Mouse (Mus musculus): ENCODE data around the gene Rps6.

Rps6 gene

DNA sequence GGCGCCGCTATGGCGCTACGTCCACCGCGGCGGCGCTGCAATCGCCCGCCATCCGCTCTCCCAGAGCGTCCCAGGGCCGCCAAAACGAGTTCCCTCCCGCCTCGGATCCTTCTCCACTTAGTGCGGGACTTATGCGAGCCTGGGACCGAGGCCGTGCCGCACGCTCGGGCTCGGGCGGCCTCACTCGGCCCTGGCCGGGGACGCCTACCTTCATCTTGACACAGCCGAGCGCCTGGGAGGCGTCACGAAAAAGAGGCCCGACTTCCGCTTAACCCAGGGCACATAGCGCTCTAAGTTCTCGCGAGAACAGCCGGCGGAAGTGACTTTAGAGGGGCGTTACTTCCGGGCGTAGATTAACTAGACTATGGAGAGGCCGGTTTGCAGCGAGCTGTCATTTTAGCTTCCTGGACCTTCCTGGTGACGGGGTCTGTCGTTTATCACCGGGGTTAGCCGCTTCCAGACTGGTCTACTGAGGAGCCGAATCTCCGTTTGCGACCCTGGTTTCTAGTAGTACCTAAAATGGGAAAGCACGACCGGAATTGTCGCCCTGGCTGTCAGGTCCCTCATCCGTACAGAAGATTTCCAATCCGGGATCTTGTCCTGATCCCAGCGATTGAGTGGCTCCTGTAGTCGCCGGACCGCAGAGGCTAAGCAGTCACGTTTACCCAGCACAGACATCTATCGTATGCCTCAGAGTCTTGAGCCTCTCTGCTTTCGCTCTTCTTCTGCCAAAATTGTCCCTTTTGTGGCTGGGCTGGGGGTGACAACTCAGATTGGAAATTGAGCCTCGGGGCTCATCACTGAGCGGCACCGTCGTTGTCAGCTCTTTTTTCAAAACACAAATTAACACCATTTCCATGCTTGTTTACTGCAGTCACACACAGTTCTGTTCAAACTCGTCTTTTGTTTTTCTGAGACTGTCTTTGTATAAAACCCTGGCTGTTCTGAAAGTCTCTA, at the start of gene Rps6:
Gene Rps6 (minus strand): TSS at position 300 of the 957 bp plus-strand sequence.
- peak; percentile 98 for DNase-seq (ENCODE audit: low read depth, low spot score)

DNA sequence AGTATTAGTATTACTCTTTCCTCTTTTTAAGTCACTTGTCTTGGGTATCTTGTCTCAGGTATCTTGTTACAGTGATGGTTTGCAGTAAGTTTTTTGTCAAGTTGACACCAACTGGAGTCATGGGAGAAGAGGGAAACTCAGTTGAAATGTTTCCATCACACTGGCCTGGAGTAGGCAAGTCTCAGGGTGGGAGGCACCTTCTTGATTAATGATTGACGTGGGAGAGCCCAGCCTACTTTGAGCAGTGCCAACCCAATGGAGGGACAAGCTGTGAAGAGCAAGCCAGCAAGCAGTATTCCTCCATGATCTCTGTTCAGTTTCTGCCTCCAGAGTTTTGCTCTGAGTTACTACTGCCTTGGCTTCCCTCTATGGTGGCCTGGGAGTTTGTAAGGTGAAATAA, 48.7 kb upstream of the Rps6 start:
- DNase-seq (ENCODE audit: low read depth, low spot score), result no peak

DNA sequence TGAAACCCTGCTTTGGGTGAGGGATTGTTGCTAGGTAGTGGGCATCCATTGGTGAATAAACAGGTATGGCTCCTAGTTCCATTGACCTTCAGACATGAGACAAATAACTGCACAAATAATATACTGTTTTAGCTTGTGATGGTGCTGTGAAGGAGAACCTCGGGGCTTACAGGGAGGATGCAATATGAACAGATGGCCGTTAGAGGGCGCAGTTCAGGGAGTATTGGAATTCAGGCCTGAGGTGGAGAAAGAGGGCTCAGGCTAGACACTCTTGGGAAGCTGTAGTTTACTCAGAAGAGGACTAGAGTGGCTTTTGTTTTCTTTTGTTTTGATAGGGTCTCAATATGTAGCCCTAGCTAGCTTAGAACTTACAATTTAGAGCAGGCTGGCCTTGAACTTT, 47.8 kb upstream of the Rps6 start:
- no peak for DNase-seq (ENCODE audit: low read depth, low spot score)

DNA sequence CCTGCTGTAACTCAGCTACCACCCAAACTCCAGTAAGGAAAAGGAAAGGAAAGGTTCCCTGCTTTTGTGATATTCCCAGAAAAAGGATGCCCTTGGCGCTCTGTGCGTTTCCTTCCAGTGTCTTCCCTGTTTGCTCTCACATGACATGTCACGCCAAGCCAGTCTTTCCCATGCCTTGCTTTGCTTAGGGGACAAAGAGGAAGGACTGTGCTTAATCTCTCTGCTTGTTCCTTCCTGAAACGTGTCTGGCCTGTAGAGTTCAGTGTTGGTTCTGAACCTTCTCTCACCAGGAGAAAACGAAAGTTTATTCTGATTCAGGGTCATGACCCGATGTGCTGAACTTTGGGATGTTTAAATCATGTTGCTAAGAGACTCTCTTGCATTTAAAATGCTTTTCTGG, 45.1 kb upstream of the Rps6 start:
- DNase-seq (ENCODE audit: low read depth, low spot score), result no peak

DNA sequence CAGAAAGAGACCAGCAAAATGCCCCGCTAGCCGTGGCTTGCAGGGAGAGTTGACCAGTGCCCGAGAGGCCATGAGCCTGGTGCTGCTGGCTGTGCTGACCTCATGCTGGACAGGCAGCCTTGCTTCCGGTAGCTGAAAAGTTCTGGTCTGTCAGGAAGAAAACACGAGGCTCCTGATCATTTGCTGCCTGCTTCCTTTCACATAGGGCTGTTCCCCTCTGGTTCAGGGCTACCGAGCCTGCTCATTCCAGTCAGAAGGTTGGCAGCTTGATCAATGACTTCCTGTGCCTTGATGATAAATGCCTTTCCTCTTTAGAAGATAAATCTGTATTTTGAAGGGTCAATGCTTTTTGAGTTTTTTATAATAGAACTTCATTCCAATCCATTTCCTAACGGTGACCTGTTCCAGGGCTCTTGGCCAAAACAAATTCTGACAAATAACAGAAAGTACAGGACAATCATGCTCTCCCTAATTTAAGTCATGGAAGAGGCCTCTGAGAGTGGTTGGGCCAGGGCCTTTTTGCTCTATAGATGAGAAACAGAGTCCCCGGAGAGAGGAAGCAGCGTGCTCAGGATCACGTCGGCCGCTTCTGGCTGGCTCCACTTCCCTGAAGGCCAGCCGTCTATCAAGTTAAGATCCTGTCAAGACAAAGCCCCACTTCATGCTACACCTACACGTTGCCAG, 41.7 kb upstream of the Rps6 start:
- DNase-seq (ENCODE audit: low read depth, low spot score), result no peak

DNA sequence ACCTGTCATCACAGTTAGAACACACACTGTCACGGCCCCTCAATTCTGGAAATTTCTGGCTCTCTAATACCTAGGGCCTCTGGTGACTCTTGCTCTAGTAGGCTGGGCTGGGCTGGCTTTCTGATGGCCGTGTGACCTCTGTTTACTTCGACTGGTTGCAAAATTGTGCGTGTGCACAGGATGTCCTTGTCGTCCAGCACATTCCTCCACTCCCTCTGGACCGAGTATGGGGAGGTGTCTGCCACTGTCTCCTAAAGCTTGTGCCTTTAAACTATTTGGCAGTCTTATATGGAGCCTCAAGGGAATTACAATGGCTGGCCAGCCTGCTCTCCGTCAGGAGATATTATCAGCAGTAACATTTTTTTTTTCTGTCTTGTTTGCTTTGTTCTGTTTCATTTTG, 40.2 kb upstream of the Rps6 start:
- no peak for DNase-seq (ENCODE audit: low read depth, low spot score)

DNA sequence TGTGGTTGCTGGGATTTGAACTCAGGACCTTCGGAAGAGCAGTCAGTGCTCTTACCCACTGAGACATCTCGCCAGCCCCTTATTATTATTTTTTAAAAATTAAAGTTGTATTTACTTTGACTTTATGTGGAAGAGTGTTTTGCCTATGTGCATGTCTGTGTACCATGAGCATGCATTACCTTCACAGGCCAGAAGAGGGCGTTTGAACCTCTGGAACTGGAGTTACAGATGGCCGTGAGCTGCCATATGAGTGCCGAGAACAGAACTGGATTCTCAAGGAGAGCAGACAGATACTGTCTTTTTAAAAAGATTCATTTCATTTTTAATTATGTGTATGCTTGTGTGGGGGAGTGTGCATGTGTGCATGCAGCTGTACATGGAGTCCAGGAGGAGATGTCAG, 30.7 kb upstream of the Rps6 start:
- no peak for DNase-seq (ENCODE audit: low read depth, low spot score)

DNA sequence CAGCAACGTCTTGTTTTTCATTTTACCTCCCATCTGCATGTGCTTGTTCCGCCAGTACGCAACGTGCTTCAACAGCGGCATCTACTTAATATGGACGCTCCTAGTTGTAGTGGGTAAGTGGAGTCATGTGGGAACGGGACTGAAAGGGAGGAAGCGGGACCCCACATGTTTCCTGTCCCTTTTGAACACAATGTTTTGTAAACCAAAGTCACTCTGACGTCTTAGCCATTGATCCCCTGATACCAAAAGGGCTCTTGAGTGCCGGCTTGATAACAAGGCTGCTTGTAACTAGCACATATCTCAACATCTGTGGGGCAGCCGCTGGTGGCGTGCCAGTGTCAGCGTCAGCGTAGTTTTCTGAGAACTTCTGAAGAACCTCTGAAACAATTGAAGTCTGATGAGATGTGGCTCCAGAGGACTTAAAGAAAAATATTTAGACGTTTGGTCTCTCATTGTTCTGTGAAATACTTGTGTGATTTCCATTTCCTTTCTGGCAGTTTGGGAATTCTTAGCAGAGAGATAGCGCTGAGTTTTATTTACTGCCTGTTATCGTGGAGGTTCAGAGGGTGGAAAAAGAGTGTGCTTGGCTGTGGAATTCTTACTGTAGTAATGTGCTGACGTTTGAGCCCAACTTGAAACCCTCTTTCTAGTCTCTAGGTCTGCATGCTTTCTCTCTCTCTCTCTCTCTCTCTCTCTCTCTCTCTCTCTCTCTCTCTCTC, 29.1 kb upstream of the Rps6 start:
- no peak for DNase-seq (ENCODE audit: low read depth, low spot score)

DNA sequence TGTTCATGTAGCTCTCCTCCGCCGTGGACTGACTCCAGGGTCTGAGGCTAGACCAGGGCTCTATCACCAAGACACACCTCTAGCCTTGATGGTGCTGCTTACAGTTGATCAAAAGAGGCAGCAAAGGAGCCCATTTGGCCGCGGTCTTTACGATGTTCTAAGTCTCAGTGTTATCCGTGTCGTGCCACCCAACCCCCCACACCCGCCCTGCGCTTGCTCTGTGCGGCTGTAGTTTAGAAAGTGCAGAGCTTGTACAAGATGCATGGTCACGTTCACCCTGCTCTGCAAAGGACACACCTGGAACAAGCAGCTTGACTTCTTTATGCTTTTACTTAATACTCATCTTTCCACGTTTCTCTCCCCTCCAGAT, 28.6 kb upstream of the Rps6 start:
- no peak for DNase-seq (ENCODE audit: low read depth, low spot score)

DNA sequence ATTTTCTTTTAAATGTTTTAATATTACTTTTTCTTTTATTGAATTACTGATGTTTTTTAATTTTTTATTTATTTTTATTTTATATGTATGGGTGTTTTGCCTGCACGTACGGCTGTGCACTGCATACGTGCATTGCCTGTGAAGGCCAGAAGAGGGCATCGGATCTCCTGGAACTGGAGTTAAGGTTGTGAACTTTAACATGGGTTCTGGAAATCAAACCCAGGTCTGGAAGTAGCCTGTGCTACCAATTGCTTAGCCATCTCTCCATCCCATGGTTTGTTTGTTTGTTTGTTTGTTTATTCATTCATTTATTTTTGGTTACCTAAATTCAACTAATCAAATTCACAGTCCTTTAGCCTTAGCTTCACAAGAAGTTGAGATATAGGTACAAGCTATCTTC, 27.7 kb upstream of the Rps6 start:
- DNase-seq (ENCODE audit: low read depth, low spot score), result no peak

DNA sequence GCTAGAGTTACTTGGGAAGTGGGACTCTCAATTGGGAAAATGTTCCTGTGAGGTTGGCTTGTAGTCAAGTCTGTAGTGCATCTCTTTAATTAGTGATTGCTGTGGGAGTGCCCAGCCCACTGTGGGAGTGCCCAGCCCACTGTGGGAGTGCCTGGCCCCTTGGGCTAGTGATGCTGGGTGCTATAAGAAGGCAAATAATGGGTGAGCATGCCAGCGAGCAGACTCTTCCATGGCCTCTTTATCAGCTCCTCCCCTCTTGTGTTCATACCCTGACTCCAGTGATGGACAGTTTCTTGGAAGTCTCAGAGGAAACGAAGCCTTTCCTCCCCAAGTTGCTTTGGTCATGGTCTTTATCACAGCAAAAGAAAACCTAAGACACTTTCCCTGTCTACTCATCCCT, 25.2 kb upstream of the Rps6 start:
- DNase-seq (ENCODE audit: low read depth, low spot score), result no peak

DNA sequence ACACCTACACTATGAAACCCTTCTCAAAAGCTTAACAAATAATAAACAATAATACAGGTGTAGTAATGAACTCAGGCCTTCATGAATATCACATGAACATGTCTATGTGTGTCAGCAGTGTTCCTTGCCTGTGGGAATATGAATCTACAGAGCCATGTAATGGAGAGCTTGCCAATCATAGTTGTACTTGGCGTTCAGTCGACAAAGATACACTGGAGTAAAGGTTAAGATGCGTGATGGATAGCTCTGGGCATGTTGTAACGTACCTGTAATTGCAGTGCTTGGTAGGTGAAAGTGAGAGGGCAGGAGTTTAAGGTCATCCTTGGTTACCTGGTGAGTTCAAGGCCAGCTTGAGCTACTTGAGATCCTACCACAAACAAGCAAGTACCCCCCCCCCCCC, 24.0 kb upstream of the Rps6 start:
- no peak for DNase-seq (ENCODE audit: low read depth, low spot score)

DNA sequence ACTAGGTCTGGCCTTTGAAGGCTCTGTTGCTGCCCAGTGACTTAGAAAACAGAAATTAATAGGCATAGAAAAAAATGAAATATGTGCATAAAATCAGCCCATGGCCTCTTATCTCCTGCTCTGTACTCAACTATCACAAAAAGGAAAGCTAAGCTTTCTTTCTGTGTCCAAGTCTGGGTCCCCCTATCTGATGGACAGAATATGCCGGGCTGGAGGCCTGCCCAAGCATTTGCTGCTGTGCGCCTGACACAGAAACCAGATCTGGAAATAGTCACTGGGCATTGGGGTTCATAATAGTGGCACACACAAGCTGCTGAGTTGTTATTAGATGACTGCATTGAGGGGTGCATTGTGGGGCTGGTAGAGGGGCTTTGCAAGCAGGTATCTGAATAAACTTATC, 22.3 kb upstream of the Rps6 start:
- DNase-seq (ENCODE audit: low read depth, low spot score), result no peak

DNA sequence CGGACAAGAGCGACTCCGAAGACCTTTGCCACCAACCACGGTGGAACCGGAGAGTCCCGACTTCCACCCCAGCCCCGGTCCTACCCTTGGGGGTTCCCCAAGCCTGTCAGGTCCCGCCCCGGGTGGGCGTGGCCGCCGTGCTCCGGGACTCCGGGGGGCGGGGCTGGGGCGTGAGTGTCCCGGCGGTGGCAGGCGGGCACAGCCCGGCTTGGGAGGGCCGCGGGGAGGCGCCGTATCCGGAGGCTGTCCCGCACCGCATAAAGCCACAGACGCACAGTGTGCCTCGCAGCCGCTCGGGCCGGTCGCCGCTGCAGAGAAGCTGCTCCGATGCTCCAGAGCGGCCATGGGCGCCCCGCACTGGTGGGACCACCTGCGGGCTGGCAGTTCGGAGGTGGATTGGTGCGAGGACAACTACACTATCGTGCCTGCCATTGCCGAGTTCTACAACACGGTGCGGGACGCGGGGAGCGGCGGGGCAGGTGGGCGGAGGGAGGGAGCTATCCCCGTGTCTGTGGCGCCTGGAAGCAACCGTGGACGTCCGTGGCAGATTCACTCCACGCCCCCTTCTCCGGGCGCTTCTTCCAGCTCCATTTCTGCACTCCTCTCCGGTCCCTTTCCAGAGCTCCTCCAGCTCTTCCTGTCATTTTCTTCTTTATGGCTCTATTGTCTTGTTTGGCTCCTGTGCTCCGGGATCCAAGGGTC, 17.1 kb upstream of the Rps6 start, which contains the start of gene Acer2:
Gene Acer2 (plus strand): TSS at position 251 of the 702 bp plus-strand sequence.
- DNase-seq (ENCODE audit: low read depth, low spot score), result no peak

DNA sequence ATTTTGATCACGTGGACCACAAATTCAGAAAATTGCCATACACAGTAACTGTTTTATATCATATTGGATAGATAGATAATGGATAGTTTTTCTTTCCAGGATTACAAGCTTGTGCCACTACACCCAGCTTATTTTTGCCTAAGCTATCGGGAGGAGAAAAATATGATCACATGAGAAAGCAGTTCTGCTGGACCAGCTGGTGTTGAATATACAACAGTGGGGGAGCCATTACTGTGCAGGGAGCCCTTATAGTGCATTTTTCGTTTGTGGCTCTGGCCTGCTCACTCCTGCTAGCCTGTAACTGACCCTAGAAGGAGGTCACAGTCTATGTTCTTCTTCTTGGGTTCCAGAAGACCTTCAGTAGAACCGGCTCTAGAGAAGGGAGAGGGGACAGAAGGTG, 15.9 kb upstream of the Rps6 start:
- no peak for DNase-seq (ENCODE audit: low read depth, low spot score)

DNA sequence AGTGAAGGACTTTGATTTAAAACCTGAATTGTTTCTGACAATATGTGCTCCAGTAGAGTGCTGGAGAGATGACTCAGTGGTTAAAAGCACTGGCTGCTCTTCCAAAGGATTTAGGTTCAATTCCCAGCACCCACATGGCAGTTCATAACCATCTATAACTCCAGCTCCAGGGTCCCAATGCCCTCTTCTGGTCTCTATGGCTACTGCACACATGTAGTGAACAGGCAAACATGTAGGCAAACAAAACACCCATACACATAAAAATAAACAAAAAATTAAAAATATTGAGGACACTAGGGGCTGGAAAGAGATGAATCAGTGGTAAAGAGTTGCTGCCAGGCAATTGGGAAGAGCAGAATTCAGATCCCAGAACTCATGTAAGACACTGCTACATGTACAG, 14.8 kb upstream of the Rps6 start:
- DNase-seq (ENCODE audit: low read depth, low spot score), result no peak

DNA sequence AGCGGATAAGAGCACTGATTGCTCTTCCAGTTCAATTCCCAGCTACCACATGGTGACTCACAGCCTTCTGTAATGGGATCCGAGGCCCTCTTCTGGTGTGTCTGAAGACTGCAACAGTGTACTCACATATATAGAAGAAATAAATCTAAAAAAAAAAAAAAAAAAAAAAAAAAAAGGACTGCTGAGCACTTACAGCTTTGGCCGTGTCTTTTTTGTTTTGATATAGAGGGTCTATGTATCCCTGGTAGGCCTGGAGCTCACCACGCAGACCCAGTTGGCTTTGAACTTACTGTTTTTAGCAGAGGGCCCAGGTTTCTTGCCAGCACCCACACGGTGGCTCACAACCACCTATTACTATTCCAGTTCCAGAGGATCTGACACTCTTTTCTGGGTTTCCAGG, 6.9 kb upstream of the Rps6 start:
- no peak for DNase-seq (ENCODE audit: low read depth, low spot score)

DNA sequence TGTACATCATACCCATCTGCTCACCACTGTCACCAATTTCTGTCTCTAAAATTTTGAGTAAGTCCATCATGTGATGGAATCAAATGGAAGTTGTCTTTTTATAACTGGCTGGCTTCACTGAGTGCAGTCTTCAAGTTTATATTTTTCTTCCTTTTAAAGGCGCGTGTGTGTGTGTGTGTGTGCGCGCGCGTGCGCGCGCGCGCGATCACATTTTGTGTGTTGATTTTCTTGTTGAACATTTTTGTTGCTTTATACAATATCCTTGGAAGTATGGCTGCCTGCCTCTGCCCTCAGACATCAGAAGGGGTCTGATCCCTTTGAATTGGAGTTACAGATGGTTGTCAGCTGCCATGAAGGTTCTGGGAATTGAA, 843 bp upstream of the Rps6 start:
- DNase-seq (ENCODE audit: low read depth, low spot score), result no peak

DNA sequence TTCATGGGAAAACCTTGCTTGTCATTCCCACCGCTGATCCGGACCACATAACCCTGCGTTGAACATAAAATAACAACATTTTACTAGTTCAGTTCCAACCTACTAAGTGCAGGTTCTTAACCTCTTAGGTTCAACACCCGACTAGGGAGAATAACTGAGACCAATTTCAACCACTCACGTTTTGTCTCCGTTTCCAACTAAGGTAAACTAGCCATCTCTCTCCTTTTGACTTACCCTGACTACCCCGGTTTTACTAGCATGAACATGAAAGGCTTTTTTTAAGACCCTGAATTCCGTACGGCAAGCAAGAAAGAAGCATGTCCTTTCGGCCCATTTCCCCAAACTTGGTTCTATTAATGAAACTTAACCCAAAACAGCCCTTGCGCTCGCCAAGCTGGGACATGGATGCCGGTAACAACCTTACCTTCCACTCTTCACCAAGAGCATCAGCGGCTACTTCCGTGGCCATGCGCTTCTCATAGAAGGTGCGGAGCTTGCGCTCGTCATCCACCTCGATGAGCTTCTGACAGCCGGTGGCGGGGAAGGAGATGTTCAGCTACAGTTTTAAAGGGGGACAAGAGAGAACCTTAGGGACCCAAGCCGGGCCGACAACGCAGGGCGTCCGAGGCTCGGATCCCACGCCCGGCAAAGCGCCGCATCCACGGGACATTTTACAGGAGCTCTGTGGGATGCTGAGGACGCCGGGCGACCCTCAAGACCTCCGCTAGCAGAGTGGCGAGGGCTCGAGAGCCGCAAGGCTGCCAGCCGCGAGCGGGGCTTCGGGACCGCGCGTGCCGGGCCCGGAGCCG, 704 bp downstream of the Rps6 start:
- DNase-seq (ENCODE audit: low read depth, low spot score), result no peak

DNA sequence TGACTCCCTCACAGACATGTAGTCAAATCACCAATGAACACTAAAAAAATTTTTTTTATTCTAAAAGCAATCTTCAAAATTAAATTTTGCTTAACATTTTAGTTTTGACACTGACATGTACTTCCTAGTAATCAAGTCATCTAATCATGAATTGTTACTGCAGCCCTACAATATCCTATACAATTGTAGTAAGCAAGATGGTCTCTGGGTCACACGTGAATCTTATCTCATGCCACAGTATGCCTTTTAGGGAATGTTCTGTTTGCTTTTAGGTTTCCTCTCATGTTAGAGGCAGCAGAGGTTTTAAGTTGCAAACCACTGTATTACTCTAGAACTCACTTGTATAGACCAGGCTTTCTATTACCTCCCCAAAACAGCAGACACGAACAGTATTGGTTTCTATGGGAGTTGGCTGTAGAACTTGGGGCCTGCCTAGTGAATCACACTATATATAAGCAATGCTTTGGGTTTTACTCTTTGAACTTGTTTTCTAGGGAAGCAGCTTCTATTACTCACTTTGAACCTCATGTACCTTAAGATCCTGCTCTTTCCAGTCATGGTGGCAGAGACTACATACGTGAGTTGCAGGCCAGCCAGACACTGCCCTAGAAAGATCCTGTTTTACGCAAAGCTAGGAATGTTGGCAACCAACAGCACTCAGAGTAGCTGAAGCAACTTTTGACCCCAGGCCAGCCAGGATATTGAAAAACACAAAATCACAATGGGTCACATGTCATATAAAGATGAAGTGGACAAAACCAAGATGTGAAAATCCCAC, 4.2 kb downstream of the Rps6 start:
- DNase-seq (ENCODE audit: low read depth, low spot score), result no peak
